Mouse (Mus musculus) G1E (cell line): ENCODE measurements around the gene Galntl6. TPM values are rescaled to one million over a fixed set of nuclear protein-coding genes. Genes with fewer than 3 reads are reported as not detected.

Experiments used
- ATAC-seq: 2 replicates; pipeline ENCODE4 v1.8.0; 2016; ENCODE audit warnings: mild to moderate bottlenecking; ENCODE audit not compliant: insufficient number of reproducible peaks, poor library complexity, low FRiP score, severe bottlenecking; ENCODE audit errors: extremely low read depth
- DNase-seq: peaks from one replicate; pipeline ENCODE4 v3.0.0; 2012; ENCODE audit warnings: low spot score
- H3K27me3 ChIP-seq: 2 replicates; pipeline ENCODE4 v1.6.1; 2012; ENCODE audit warnings: mild to moderate bottlenecking, low read length, inconsistent platforms; ENCODE audit not compliant: insufficient read depth
- H3K36me3 ChIP-seq: replicated peaks from 2 replicates; pipeline ENCODE3; 2012; ENCODE audit warnings: mild to moderate bottlenecking, inconsistent platforms
- H3K4me1 ChIP-seq: 2 replicates; pipeline ENCODE4 v1.6.1; 2012; ENCODE audit warnings: low read depth, low read length, inconsistent platforms, mixed read lengths; ENCODE audit not compliant: insufficient read depth
- H3K4me3 ChIP-seq: 2 replicates; pipeline ENCODE4 v1.5.1; 2012; ENCODE audit warnings: low read depth, mild to moderate bottlenecking, inconsistent platforms, low read length, moderate library complexity, mixed read lengths
- H3K9me3 ChIP-seq: replicated peaks from 2 replicates; pipeline ENCODE4 v1.6.1; 2012; ENCODE audit warnings: inconsistent platforms
- CTCF ChIP-seq: IDR thresholded peaks from 2 replicates; pipeline ENCODE4 v1.5.1; 2012; ENCODE audit warnings: low read depth, low read length, inconsistent platforms, mixed read lengths
- GATA1 ChIP-seq: IDR thresholded peaks from 2 replicates; pipeline ENCODE4 v1.6.1; 2012; ENCODE audit warnings: borderline replicate concordance, low read length, inconsistent platforms, mixed read lengths
- GATA2 ChIP-seq: IDR thresholded peaks from 2 replicates; pipeline ENCODE4 v1.6.1; 2012; ENCODE audit warnings: low read depth, low read length, inconsistent platforms, borderline replicate concordance
- POLR2AphosphoS5 ChIP-seq: IDR thresholded peaks from 2 replicates; pipeline ENCODE4 v1.6.1; 2012; ENCODE audit warnings: low read depth, low read length, inconsistent platforms; ENCODE audit not compliant: insufficient replicate concordance
- TAL1 ChIP-seq: conservative IDR thresholded peaks from 2 replicates; pipeline ENCODE4 v1.6.1; 2012; ENCODE audit warnings: low read depth, low read length, inconsistent platforms, mixed read lengths
- polyA plus RNA-seq: library from polyadenylated mRNA; stranded (reverse); fragments of >175 nt; gene quantifications from 2 replicates; pipeline ENCODE4 v1.2.3, GENCODE M21; 2012
- total RNA-seq, 2 experiments: library from RNA; stranded (forward) in 1 of 2; stranded (reverse) in 1 of 2; fragments of 200-1000 nt in 1 of 2; fragments of >200 nt in 1 of 2; fragmentation: Nextera tagmentation in 1 of 2; gene quantifications; 2 replicates each; pipeline ENCODE4 v1.2.3; 2014 to 2017

Galntl6 gene
- total and polyA plus RNA-seq, 3 experiments: 0.05 TPM; not detected in 2

GRCm38 (mm10) chr8:57923556-57923955 is 988.9 kb downstream of the Galntl6 start:
- Histone ChIP-seq H3K27me3 (no peaks in the 10 kb centered on the region), H3K9me3 (no peaks in the 10 kb centered on the region), H3K4me1 (no peaks in the 10 kb centered on the region), H3K36me3 (no peaks in the 10 kb centered on the region), H3K4me3 (no peak overlapping the region)
- ATAC-seq (no peak), DNase-seq (no peak)
- TF ChIP-seq POLR2AphosphoS5: no peak

GRCm38 (mm10) chr8:57923130-57923529 is 989.3 kb downstream of the Galntl6 start:
- TF ChIP-seq CTCF: no peak
- TF ChIP-seq POLR2AphosphoS5: no peak
- no peak for TF ChIP-seq GATA2
- no peak for TF ChIP-seq TAL1
- TF ChIP-seq GATA1: no peak
- Histone ChIP-seq H3K36me3 (no peaks in the 10 kb centered on the region), H3K4me1 (no peaks in the 10 kb centered on the region), H3K9me3 (no peaks in the 10 kb centered on the region), H3K27me3 (no peaks in the 10 kb centered on the region), H3K4me3 (no peak overlapping the region)
- ATAC-seq: no peak
- DNase-seq: no peak

GRCm38 (mm10) chr8:57922214-57923070 is 990.0 kb downstream of the Galntl6 start:
- ATAC-seq (no peak), DNase-seq (no peak)
- H3K36me3 ChIP-seq: no peaks in the 10 kb centered on the region
- no peak overlapping the region for H3K4me3 ChIP-seq
- no peaks in the 10 kb centered on the region for H3K27me3 ChIP-seq
- no peaks in the 10 kb centered on the region for H3K4me1 ChIP-seq
- no peaks in the 10 kb centered on the region for H3K9me3 ChIP-seq
- TF ChIP-seq CTCF: no peak
- TF ChIP-seq GATA2: no peak
- no peak for TF ChIP-seq TAL1
- TF ChIP-seq GATA1: no peak
- no peak for TF ChIP-seq POLR2AphosphoS5

GRCm38 (mm10) chr8:57920326-57920903 is 992.0 kb downstream of the Galntl6 start:
- TF ChIP-seq GATA2 (no peak), TAL1 (no peak), CTCF (no peak), GATA1 (no peak), POLR2AphosphoS5 (no peak)
- no peaks in the 10 kb centered on the region for H3K36me3 ChIP-seq
- H3K4me1 ChIP-seq: no peaks in the 10 kb centered on the region
- H3K27me3 ChIP-seq: no peaks in the 10 kb centered on the region
- ATAC-seq: no peak
- no peak overlapping the region for H3K4me3 ChIP-seq
- no peak for DNase-seq
- no peaks in the 10 kb centered on the region for H3K9me3 ChIP-seq

- Histone ChIP-seq H3K9me3 (no peaks in the 10 kb centered on the region), H3K27me3 (no peaks in the 10 kb centered on the region), H3K36me3 (no peaks in the 10 kb centered on the region), H3K4me1 (no peaks in the 10 kb centered on the region), H3K4me3 (no peak overlapping the region)
- TF ChIP-seq TAL1 (no peak), POLR2AphosphoS5 (no peak), GATA2 (no peak), CTCF (no peak), GATA1 (no peak)
- no peak for DNase-seq
- no peak for ATAC-seq
Measured at GRCm38 (mm10) chr8:57918720-57919640, 993.5 kb downstream of the Galntl6 start.

GRCm38 (mm10) chr8:57893360-57893759 is 1019.1 kb downstream of the Galntl6 start:
- no peaks in the 10 kb centered on the region for H3K9me3 ChIP-seq

More at GRCm38 (mm10) chr8:57893360-57893759, 1019.1 kb downstream of the Galntl6 start:
- TF ChIP-seq GATA2 (no peak), TAL1 (no peak), POLR2AphosphoS5 (no peak), GATA1 (no peak), CTCF (no peak)
- DNase-seq (no peak), ATAC-seq (no peak)
- Histone ChIP-seq H3K36me3 (no peaks in the 10 kb centered on the region), H3K4me1 (no peaks in the 10 kb centered on the region), H3K4me3 (no peak overlapping the region), H3K27me3 (no peaks in the 10 kb centered on the region)
